Mouse (Mus musculus) forebrain, embryonic 15.5 days (tissue): ENCODE results near the gene Etv4. TPM values are rescaled to one million over a fixed set of nuclear protein-coding genes. Genes with fewer than 3 reads are reported as not detected.

Experiments
- ATAC-seq: fragments of 200-750 bp; cut with Nextera tagmentation; replicated peaks from 2 replicates; pipeline ENCODE4 v1.8.0; 2017; ENCODE audit warnings: mild to moderate bottlenecking, moderate TSS enrichment, moderate library complexity
- H3K27ac ChIP-seq: fragments of 300-500 bp; sonication (generic); replicated peaks from 2 replicates; pipeline ENCODE4 v1.5.1; 2015; ENCODE audit warnings: mild to moderate bottlenecking, inconsistent platforms
- H3K27me3 ChIP-seq: fragments of 300-500 bp; sonication (generic); 2 replicates; pipeline ENCODE4 v1.6.1; 2015; ENCODE audit warnings: inconsistent platforms
- H3K36me3 ChIP-seq: fragments of 300-500 bp; sonication (generic); 2 replicates; pipeline ENCODE4 v1.6.1; 2015; ENCODE audit warnings: mild to moderate bottlenecking, inconsistent platforms
- H3K4me1 ChIP-seq: fragments of 300-500 bp; sonication (generic); 2 replicates; pipeline ENCODE4 v1.6.1; 2015; ENCODE audit warnings: inconsistent platforms
- H3K4me2 ChIP-seq: fragments of 300-500 bp; sonication (generic); replicated peaks from 2 replicates; pipeline ENCODE4 v1.6.1; 2015; ENCODE audit warnings: mild to moderate bottlenecking, inconsistent platforms
- H3K4me3 ChIP-seq: fragments of 300-500 bp; sonication (generic); 2 replicates; pipeline ENCODE4 v1.5.1; 2015; ENCODE audit warnings: mild to moderate bottlenecking, inconsistent platforms
- H3K9ac ChIP-seq: fragments of 300-500 bp; sonication (generic); replicated peaks from 2 replicates; pipeline ENCODE4 v1.6.1; 2015; ENCODE audit warnings: mild to moderate bottlenecking, inconsistent platforms
- H3K9me3 ChIP-seq: fragments of 300-500 bp; sonication (generic); 2 replicates; pipeline ENCODE4 v1.6.1; 2016; ENCODE audit warnings: inconsistent platforms
- WGBS: fragments of 180-500 bp; shearing (Covaris S2); methylation state at CpG from one replicate; pipeline ENCODE4 v1.1.7; 2015; ENCODE audit warnings: mixed read lengths; 5-methylcytosine and 5-hydroxymethylcytosine counted together
- polyA plus RNA-seq: library from polyadenylated mRNA; unstranded; fragments of >200 nt; fragmentation: Nextera tagmentation; extraction: Ambion mirVana; gene quantifications from 2 replicates; pipeline ENCODE4 v1.2.1, GENCODE M21; 2015

Gene Etv4
- polyA plus RNA-seq, 1 experiment from 2014 or later, result 6.1 TPM

DNA sequence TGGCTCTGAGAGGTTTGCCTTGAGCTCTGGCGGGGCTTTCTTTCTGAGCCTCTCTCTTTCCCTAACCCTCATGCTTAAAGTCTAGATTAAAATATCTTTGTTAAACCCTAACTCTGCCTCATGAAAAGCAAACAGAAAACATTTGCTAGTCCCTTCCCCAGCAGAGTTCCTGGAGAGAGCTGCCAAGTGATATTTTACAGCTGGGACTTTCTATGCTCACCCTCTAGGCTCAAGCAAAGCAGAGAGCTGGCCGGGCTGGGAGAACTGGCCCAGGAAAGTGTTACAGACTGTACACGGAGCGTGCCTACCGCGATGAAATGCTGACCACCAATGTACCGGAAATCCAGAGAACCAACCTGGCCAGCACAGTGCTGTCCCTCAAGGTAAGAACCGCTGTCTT is 27.8 kb downstream of the Etv4 start:
- no peaks in the 10 kb centered on the region for H3K27me3 ChIP-seq
- H3K4me1 ChIP-seq, result no peaks in the 10 kb centered on the region
- H3K36me3 ChIP-seq, result peaks cover 86% of the 10 kb centered on the region
- no peaks in the 10 kb centered on the region for H3K9me3 ChIP-seq
- no peak overlapping the region for H3K9ac ChIP-seq
- H3K4me2 ChIP-seq, result no peak overlapping the region
- H3K27ac ChIP-seq, result no peak overlapping the region
- WGBS, result 92% methylated on average over 8 of the region's 8 CpGs
- H3K4me3 ChIP-seq, result no peak overlapping the region
- ATAC-seq, result no peak

DNA sequence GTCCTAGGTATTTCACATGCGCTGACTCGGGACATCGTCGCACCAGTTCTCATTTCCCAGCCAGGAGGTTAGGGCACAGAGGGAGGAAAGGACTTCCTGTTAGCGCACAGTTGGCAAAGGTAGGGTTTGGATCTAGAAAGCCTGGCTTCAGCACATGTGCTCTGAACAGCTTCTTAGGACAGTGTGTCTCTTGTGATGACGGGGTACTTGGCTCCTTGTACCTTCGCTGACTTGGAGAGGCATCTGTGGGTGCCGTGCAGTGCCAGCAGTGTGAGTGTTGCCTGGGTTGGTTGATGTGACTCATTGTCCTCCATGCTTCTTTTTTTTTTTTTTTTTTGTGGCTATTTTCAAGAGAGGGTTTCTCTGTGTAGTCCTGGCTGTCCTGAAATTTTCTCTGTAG is 28.6 kb downstream of the Etv4 start:
- no peak overlapping the region for H3K27ac ChIP-seq
- no peak overlapping the region for H3K9ac ChIP-seq
- H3K9me3 ChIP-seq, result no peaks in the 10 kb centered on the region
- H3K4me1 ChIP-seq, result no peaks in the 10 kb centered on the region
- H3K27me3 ChIP-seq, result no peaks in the 10 kb centered on the region
- H3K36me3 ChIP-seq, result peaks cover 86% of the 10 kb centered on the region
- no peak for ATAC-seq
- H3K4me3 ChIP-seq, result no peak overlapping the region
- 91% methylated on average over 8 of the region's 8 CpGs for WGBS
- H3K4me2 ChIP-seq, result no peak overlapping the region

DNA sequence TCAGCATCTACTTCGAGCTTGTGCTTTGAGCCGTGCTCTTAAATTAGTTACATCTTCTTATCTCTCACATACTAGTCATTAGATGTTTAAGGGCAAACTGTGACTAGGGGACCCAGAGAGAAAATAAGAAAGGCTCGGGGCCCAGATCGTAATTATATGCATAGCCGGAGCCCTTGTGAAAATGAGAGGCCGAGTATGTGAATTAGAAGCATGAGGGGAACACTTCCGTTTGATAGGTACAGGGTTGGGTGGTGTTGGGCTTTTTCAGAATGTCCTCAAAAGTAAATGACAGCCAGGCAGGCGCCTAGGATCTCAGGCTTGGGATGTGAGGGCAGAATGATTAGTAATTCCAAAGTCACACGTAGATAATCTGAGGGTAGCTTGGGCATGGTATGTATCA is 51.6 kb downstream of the Etv4 start:
- Histone ChIP-seq H3K27ac (no peak overlapping the region), H3K4me2 (peak overlapping the region; percentile 77), H3K27me3 (no peaks in the 10 kb centered on the region), H3K4me3 (peak overlapping the region; percentile 89), H3K9me3 (no peaks in the 10 kb centered on the region), H3K9ac (peak overlapping the region; percentile 83), H3K4me1 (peaks cover 12% of the 10 kb centered on the region), H3K36me3 (peaks cover 34% of the 10 kb centered on the region)
- WGBS, result 39% methylated on average over 9 of the region's 9 CpGs
- ATAC-seq, result no peak

DNA sequence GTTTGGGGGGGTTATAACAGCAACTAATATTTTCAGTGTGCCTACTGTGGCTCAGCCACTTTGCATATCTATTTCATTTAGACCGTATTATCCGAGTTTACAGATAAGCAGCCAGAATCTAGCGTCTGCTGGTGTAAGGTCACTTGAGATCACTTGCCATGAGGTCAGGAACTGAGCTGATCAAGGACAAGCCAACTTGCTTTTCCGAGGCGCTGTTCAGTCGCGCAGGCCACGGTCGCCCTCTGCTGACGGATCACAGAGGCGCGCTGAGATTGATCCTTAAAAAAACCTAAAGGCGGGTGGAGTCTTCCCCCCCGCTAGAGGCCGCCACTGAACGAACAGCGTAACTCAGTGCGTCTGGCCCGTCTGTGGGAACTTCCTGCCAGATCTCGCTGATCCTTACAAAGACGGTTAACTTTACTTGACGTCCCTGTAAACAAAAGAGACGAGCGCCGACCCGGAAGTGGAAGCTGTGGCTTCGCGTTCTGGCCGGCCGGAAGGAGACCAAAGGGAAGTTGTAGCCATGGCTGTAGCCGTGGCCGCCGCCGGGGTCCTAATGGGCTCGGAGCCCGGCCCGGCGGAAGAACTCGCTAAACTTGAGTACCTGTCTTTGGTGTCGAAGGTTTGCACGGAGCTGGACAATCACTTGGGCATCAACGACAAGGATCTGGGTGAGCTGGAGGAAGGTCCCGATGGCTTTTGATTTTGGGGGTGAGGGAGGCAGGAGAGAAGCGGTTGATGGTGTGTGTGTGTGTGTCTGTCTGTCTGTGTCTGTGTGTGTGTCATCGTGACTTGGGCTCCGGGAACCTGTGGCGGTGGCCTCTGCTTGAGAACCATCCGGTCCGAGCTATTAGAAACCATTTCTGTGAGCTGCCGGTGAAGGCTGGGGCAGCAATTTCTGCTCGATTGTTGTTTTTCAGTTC is 52.4 kb downstream of the Etv4 start, which contains the start of gene Dhx8:
Gene Dhx8, plus strand, starts transcription at position 402 of the 923 bp plus-strand sequence.
- WGBS, result under 1% methylated on average over 51 of the region's 51 CpGs
- ATAC-seq, result peak; percentile 98
- Histone ChIP-seq H3K4me2 (peak within 1 kb of the TSS; percentile 77), H3K4me3 (peak within 1 kb of the TSS; percentile 89), H3K36me3 (peaks cover 27% of the 10 kb centered on the region), H3K4me1 (peaks cover 15% of the 10 kb centered on the region), H3K9ac (peak within 1 kb of the TSS; percentile 83), H3K27me3 (no peaks in the 10 kb centered on the region), H3K27ac (peak within 1 kb of the TSS; percentile 78), H3K9me3 (no peaks in the 10 kb centered on the region)

DNA sequence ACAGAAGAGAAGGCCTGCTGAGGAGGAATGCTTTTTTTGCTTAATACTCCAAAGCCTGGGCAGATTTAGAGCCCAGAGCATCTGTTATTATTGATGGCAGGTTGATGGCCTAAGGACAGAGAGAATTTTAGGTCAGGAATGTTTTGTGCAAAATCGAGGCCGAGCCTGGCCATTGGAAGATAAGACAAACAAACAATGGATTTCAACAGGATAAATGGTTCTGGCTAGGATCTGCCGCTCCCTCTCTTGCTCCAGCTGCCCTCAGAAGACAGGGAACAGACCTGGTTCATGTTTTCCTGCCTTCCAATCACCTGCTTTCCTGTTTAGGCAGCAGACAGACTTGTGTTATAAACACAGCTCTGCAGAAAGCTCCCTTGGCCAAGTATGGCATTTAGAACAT is 55.9 kb downstream of the Etv4 start:
- Histone ChIP-seq H3K27me3 (no peaks in the 10 kb centered on the region), H3K36me3 (no peaks in the 10 kb centered on the region), H3K9ac (no peak overlapping the region), H3K27ac (no peak overlapping the region), H3K4me1 (peaks cover 30% of the 10 kb centered on the region), H3K4me2 (no peak overlapping the region), H3K4me3 (no peak overlapping the region), H3K9me3 (no peaks in the 10 kb centered on the region)
- ATAC-seq, result no peak
- 84% methylated on average over 3 of the region's 3 CpGs for WGBS

DNA sequence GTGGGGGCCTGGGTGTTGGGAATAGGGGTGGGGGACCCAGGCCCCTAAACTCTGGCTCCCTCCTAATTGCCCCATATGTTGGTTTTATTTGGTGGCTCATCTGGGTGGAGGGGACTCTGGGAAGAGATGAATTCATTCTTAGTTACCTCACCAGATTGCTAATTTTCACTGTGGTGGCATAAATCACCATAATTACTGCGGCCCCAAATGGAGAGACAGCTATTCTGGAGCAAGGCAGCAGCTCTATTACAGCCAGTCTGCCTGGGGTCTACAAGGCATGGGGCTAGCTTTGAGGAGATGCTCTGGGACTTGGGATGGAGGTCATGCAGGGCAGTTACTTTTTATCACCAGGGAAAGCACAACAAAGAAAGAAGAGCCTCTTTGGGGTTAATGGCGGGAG is 58.4 kb downstream of the Etv4 start:
- Histone ChIP-seq H3K36me3 (no peaks in the 10 kb centered on the region), H3K4me3 (no peak overlapping the region), H3K9ac (no peak overlapping the region), H3K27ac (peak overlapping the region; percentile 90), H3K4me1 (peaks cover 18% of the 10 kb centered on the region), H3K27me3 (no peaks in the 10 kb centered on the region), H3K9me3 (no peaks in the 10 kb centered on the region), H3K4me2 (no peak overlapping the region)
- 18% methylated on average over 2 of the region's 2 CpGs for WGBS
- peak; percentile 66 for ATAC-seq

DNA sequence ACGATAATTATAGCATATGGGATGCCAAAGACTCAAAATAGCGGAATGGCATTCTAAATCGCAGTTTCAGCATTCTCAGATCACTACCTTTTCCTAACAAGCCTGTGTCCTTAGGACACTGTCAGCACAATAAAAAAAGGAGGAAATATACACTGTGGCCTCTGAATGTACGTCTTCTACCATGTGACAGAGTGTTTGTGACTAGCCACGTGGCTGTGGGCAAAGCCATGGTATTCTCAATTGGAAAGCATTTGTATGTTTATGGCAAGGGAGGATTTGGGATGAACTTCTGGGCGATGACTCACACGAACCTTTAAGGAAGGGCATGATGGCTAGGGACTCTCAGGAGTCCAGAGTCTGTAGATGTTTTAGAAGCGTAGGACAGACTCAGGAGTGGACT is 60.1 kb downstream of the Etv4 start:
- Histone ChIP-seq H3K9ac (no peak overlapping the region), H3K4me1 (peaks cover 18% of the 10 kb centered on the region), H3K4me2 (no peak overlapping the region), H3K27me3 (no peaks in the 10 kb centered on the region), H3K4me3 (no peak overlapping the region), H3K27ac (0 out of 2 replicates have a peak overlapping the region, but pooled peaks have one; percentile 0), H3K9me3 (no peaks in the 10 kb centered on the region), H3K36me3 (no peaks in the 10 kb centered on the region)
- ATAC-seq, result no peak
- WGBS, result 69% methylated on average over 8 of the region's 8 CpGs

DNA sequence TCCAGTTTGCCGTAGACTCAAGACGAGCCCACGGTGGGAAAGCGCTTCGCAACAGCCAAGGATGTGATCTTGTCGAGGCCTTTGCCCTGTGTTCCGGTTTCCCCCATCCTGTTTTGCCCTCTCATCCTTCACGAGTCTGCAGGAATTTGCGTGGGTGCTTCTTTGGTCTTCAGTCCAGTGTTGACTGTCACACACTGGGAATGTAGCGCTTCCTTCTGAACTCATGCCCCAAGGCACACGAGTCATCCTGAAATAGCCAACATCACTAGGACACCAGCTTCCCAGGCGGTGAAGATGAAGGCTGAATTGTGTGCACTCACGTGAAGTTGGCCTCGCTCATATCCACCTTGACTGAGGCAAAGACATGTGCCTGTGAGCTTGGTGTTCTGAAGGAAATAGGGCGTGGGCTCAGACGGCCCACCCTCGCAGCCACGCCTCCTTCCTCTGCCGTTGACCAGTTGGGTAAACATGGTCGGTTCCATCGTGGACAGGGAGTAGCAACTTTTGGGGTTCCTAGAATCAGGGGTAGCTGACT is 65.1 kb downstream of the Etv4 start:
- ATAC-seq, result no peak
- Histone ChIP-seq H3K4me1 (peaks cover 12% of the 10 kb centered on the region), H3K4me2 (no peak overlapping the region), H3K9me3 (no peaks in the 10 kb centered on the region), H3K27ac (no peak overlapping the region), H3K4me3 (no peak overlapping the region), H3K36me3 (no peaks in the 10 kb centered on the region), H3K27me3 (no peaks in the 10 kb centered on the region), H3K9ac (no peak overlapping the region)
- WGBS, result 86% methylated on average over 21 of the region's 21 CpGs

Other genes with a start within 250 kb of the Etv4 start
- 5.6 and 7.1 TPM in 2 replicates for gene Brca1, start 233.4 kb downstream of the Etv4 start, polyA plus RNA-seq
- 116 and 130 TPM in 2 replicates for gene Nbr1, start 233.2 kb downstream of the Etv4 start, polyA plus RNA-seq
- gene Tmem106a, start 203.1 kb downstream of the Etv4 start, polyA plus RNA-seq, result 2.0 and 2.3 TPM in 2 replicates
- gene Gm11634, start 186.1 kb downstream of the Etv4 start, polyA plus RNA-seq, result not detected in 2 replicates
- gene Rdm1, start 158.2 kb downstream of the Etv4 start, polyA plus RNA-seq, result 31.0 and 34.6 TPM in 2 replicates
- 45.8 TPM in 2 replicates for gene Arl4d, start 119.8 kb downstream of the Etv4 start, polyA plus RNA-seq
- 39.3 and 40.0 TPM in 2 replicates for gene Dhx8, start 52.5 kb downstream of the Etv4 start, polyA plus RNA-seq
- 0.51 and 0.59 TPM in 2 replicates for gene Meox1, start 109.0 kb upstream of the Etv4 start, polyA plus RNA-seq
- not detected in 2 replicates for gene Sost, start 181.6 kb upstream of the Etv4 start, polyA plus RNA-seq
- gene Cfap97d1, start 198.9 kb upstream of the Etv4 start, polyA plus RNA-seq, result not detected in 2 replicates
- 11.0 and 13.0 TPM in 2 replicates for gene Dusp3, start 201.6 kb upstream of the Etv4 start, polyA plus RNA-seq
- 46.2 and 48.5 TPM in 2 replicates for gene Mpp3, start 243.1 kb upstream of the Etv4 start, polyA plus RNA-seq